Mouse (Mus musculus) cortical plate, adult 2 months (tissue): ENCODE measurements at regions not wholly inside any gene's neighbourhood (a gene's known extent, or its start where the extent isn't known, plus 50 kb on each side); places are given as distances from the start of the nearest gene placed in this dataset.

Experiments
- CTCF ChIP-seq: fragments of 200-500 bp; IDR thresholded peaks from 2 replicates; pipeline ENCODE4 v1.5.1; 2011; ENCODE audit warnings: mild to moderate bottlenecking, control low read depth, low read length; ENCODE audit not compliant: insufficient read depth; ENCODE audit errors: extremely low read depth
- POLR2A ChIP-seq: fragments of 200-500 bp; IDR thresholded peaks from 2 replicates; pipeline ENCODE4 v1.6.1; 2011; ENCODE audit warnings: mild to moderate bottlenecking, low read length, control low read depth; ENCODE audit not compliant: insufficient read depth; ENCODE audit errors: extremely low read depth

DNA sequence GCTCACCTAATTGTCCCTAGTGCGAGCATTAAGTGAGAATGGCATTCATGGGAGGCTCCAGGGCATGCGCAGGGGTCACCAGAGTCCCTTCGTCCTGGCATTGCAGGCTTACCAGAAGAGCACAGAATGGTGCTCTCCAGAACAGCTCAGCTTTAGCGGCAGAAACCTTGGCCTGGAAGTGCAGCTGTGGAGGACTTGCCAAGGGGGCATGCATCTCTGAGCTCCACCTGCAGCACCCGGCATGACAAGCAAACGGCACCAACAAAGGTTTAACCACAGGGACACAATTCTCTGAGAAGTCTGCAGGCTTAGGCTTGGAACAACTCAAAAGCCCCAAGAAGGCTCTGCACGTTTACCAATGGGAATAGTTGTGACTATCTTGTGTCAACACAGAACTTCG, 128.4 kb downstream of the Rpap3 start:
- no peak for TF ChIP-seq CTCF
- no peak for TF ChIP-seq POLR2A
